Mouse (Mus musculus) liver, adult 10 weeks (tissue): ENCODE data around the gene Tas2r117. TPM values are rescaled to one million over a fixed set of nuclear protein-coding genes. Genes with fewer than 3 reads are reported as not detected.

Experiments used
- polyA plus RNA-seq: library from polyadenylated mRNA; stranded (reverse); fragments of 350-450 nt; fragmentation: Illumina TruSeq; extraction: RNeasy Lipid Tissue Mini Kit (QIAGEN cat#74804); gene quantifications from one replicate; pipeline ENCODE4 v1.2.3, GENCODE M21; 2014; ENCODE audit warnings: low read depth, low replicate concordance

The Tas2r117 gene
- not detected for polyA plus RNA-seq

GRCm38 (mm10) chr6:132802518-132802917 lies at the start of gene Tas2r117:
Gene Tas2r117, plus strand, starts transcription at chr6:132802818.

GRCm38 (mm10) chr6:132754430-132754829 lies 48.2 kb upstream of the Tas2r117 start, which contains the start of gene Tas2r124:
Gene Tas2r124, plus strand, starts transcription at chr6:132754730.

GRCm38 (mm10) chr6:132761831-132762230 lies 40.8 kb upstream of the Tas2r117 start, which contains the start of gene Tas2r102:
Gene Tas2r102, plus strand, starts transcription at chr6:132762131.

GRCm38 (mm10) chr6:132778062-132778461 lies 24.6 kb upstream of the Tas2r117 start, which contains the start of gene Tas2r136:
Gene Tas2r136, minus strand, starts transcription at chr6:132778162.

GRCm38 (mm10) chr6:132846842-132847241 lies 44.2 kb downstream of the Tas2r117 start, which contains the start of gene Tas2r123:
Gene Tas2r123, plus strand, starts transcription at chr6:132847142.

Other genes with a start within 250 kb of the Tas2r117 start
- not detected for gene Prh1, start 233.0 kb upstream of the Tas2r117 start, polyA plus RNA-seq
- not detected for gene Prp2, start 206.9 kb upstream of the Tas2r117 start, polyA plus RNA-seq
- not detected for gene A630073D07Rik, start 151.3 kb upstream of the Tas2r117 start, polyA plus RNA-seq
- gene Tas2r120, start 145.9 kb upstream of the Tas2r117 start, polyA plus RNA-seq, result not detected
- not detected for gene Tas2r121, start 101.8 kb upstream of the Tas2r117 start, polyA plus RNA-seq
- not detected for gene Tas2r122, start 90.9 kb upstream of the Tas2r117 start, polyA plus RNA-seq
- gene Tas2r115, start 64.8 kb upstream of the Tas2r117 start, polyA plus RNA-seq, result not detected
- not detected for gene Tas2r124, start 48.1 kb upstream of the Tas2r117 start, polyA plus RNA-seq
- gene Tas2r102, start 40.7 kb upstream of the Tas2r117 start, polyA plus RNA-seq, result not detected
- gene Tas2r136, start 24.7 kb upstream of the Tas2r117 start, polyA plus RNA-seq, result not detected
- not detected for gene Tas2r123, start 44.3 kb downstream of the Tas2r117 start, polyA plus RNA-seq
- gene Tas2r116, start 52.6 kb downstream of the Tas2r117 start, polyA plus RNA-seq, result not detected
- gene Tas2r110, start 65.2 kb downstream of the Tas2r117 start, polyA plus RNA-seq, result not detected
- not detected for gene Tas2r113, start 90.2 kb downstream of the Tas2r117 start, polyA plus RNA-seq
- not detected for gene Tas2r125, start 106.8 kb downstream of the Tas2r117 start, polyA plus RNA-seq
- gene Tas2r129, start 148.3 kb downstream of the Tas2r117 start, polyA plus RNA-seq, result not detected
- not detected for gene Tas2r131, start 155.1 kb downstream of the Tas2r117 start, polyA plus RNA-seq
- gene Tas2r109, start 178.1 kb downstream of the Tas2r117 start, polyA plus RNA-seq, result not detected
- not detected for gene Tas2r103, start 234.3 kb downstream of the Tas2r117 start, polyA plus RNA-seq